Mouse (Mus musculus) CH12.LX (cell line): ENCODE results near the gene Scd2.

Experiments
- ELF1 ChIP-seq: IDR thresholded peaks from 2 replicates; pipeline ENCODE4 v1.6.1; 2014; ENCODE audit warnings: low read depth, mild to moderate bottlenecking, inconsistent platforms, low read length, improper control_type of control experiment
- EP300 ChIP-seq: IDR thresholded peaks from 2 replicates; pipeline ENCODE4 v1.6.1; 2011; ENCODE audit warnings: low read length, improper control_type of control experiment

GRCm38 (mm10) chr19:44314871-44315414 lies 21.5 kb downstream of the Scd2 start:
- TF ChIP-seq ELF1 (no peak), EP300 (no peak)
